In the genomic region with DNA sequence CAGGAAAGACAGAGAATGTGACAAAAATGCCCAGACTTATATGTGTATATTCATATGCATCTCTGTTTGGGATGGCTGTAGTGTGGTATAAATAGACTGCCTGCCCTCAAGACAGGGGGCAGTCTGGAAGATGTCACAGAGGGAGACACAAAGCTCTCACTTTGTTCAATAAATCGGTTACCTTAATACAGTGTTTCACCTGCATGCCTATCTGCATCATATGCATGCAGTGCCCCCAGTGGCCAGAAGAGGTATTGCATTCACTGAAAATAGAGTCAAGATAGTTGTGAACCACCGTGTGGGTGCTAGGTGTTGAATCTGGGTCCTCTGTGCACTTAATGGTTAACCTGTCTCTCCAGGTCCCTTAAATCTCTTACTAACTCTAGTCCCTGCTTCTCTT, we compare ENCODE assay signal across 8 mouse cellular contexts. TPM values are rescaled to one million over a fixed set of nuclear protein-coding genes. Genes with fewer than 3 reads are reported as not detected.
DNase-seq lines count a peak whose midpoint lies in the region; ATAC-seq and TF ChIP-seq lines count a peak whose summit lies in the region.

No protein-coding gene starts in this region.

- no peaks in the 10 kb centered on the region for H3K9me3 ChIP-seq in liver, embryonic 16.5 days (replicated peaks; ENCODE audit: control insufficient read depth, low read length)
- no peaks in the 10 kb centered on the region for H3K9me3 ChIP-seq in neural tube, embryonic 12.5 days

- peaks cover 61% of the 10 kb centered on the region for H3K79me2 ChIP-seq in C2C12 (ENCODE audit: control insufficient read depth, insufficient read depth)

- H3K4me1 ChIP-seq in liver, embryonic 16.5 days (ENCODE audit: control insufficient read depth, low read depth, low read length), result peaks cover 8% of the 10 kb centered on the region
- no peaks in the 10 kb centered on the region for H3K4me1 ChIP-seq in neural tube, embryonic 12.5 days

- peak; percentile 99 for ATAC-seq in common myeloid progenitor, adult 5-6 weeks (replicated peaks; ENCODE audit: low read depth, poor library complexity, severe bottlenecking)
- peak; percentile 53 for ATAC-seq in liver, embryonic 16.5 days (ENCODE audit: low read depth)
- ATAC-seq in neural tube, embryonic 12.5 days (ENCODE audit: low FRiP score, low read depth), result peak; percentile 68; the same call in 1 of the 2 replicates

- H3ac ChIP-seq in C2C12 (ENCODE audit: control insufficient read depth, insufficient read length, low read depth), result no peak overlapping the region

- H3K9ac ChIP-seq in liver, embryonic 16.5 days (ENCODE audit: low read depth, low read length), result no peak overlapping the region
- no peak overlapping the region for H3K9ac ChIP-seq in neural tube, embryonic 12.5 days

- H3K27me3 ChIP-seq in C2C12 (ENCODE audit: control insufficient read depth, insufficient read depth, insufficient read length), result no peaks in the 10 kb centered on the region
- no peaks in the 10 kb centered on the region for H3K27me3 ChIP-seq in liver, embryonic 16.5 days (ENCODE audit: control insufficient read depth, insufficient read depth, low read depth, low read length)
- H3K27me3 ChIP-seq in neural tube, embryonic 12.5 days (replicated peaks), result no peaks in the 10 kb centered on the region

- H3K79me3 ChIP-seq in C2C12 (ENCODE audit: low read depth), result peaks cover 36% of the 10 kb centered on the region

- no peak overlapping the region for H3K4me2 ChIP-seq in liver, embryonic 16.5 days (ENCODE audit: low read depth, low read length)
- no peak overlapping the region for H3K4me2 ChIP-seq in neural tube, embryonic 12.5 days (replicated peaks)

- peaks cover 70% of the 10 kb centered on the region for H3K36me3 ChIP-seq in C2C12 (ENCODE audit: control insufficient read depth, insufficient read depth)
- peaks cover 34% of the 10 kb centered on the region for H3K36me3 ChIP-seq in liver, embryonic 16.5 days (ENCODE audit: control insufficient read depth, insufficient read depth)
- H3K36me3 ChIP-seq in neural tube, embryonic 12.5 days, result peaks cover 42% of the 10 kb centered on the region

- no peak overlapping the region for H3K4me3 ChIP-seq in C2C12 (ENCODE audit: insufficient read depth, poor library complexity, severe bottlenecking)
- H3K4me3 ChIP-seq in liver, embryonic 16.5 days (ENCODE audit: low read depth, low read length), result no peak overlapping the region
- no peak overlapping the region for H3K4me3 ChIP-seq in neural tube, embryonic 12.5 days

- peak; percentile 76 for DNase-seq in ZHBTc4 (ENCODE audit: low read depth, low spot score)
- peak; percentile 22 to 52 for DNase-seq in gastrocnemius, postnatal 4 days (ENCODE audit: low spot score in 2 of 2)
- DNase-seq in kidney, postnatal 10 days, result peak; percentile 79
- DNase-seq in thymus, adult 18-20 months, result peak; percentile 14 to 48

- TF ChIP-seq CTCF in C2C12 (IDR thresholded peaks at IDR 0.05; ENCODE audit: control insufficient read depth, insufficient read depth, insufficient read length), result peak; percentile 54

- WGBS in liver, embryonic 16.5 days (ENCODE audit: insufficient replicate concordance), result 41% methylated on average over 2 of the region's 2 CpGs
- 65% methylated on average over 2 of the region's 2 CpGs for WGBS in neural tube, embryonic 12.5 days

- H3K27ac ChIP-seq in liver, embryonic 16.5 days (ENCODE audit: low read length), result no peak overlapping the region
- no peak overlapping the region for H3K27ac ChIP-seq in neural tube, embryonic 12.5 days

TF ChIP-seq in C2C12, 6 proteins besides CTCF, POLR2A, EP300 and RAD21:
- TF ChIP-seq FOSL1 (IDR thresholded peaks at IDR 0.05; ENCODE audit: insufficient read depth, low read length, poor library complexity, severe bottlenecking) (no peak), MAX (IDR thresholded peaks at IDR 0.05) (no peak), MYOG (IDR thresholded peaks at IDR 0.05; ENCODE audit: control insufficient read depth, extremely low read depth, insufficient read length) (no peak)

RNA-seq across cellular contexts. Expression of a gene that starts 5.7 kb away (rescaled TPM):
- polyA plus RNA-seq in C2C12 (2012; fragmentation: generic; extraction: Trizol), result 96.4 TPM
- total RNA-seq in common myeloid progenitor, adult 5-6 weeks (2017), result 78.1 and 86.7 TPM in 2 replicates
- 10 to 100 TPM; 72.7 to 79.6 TPM for total RNA-seq in gastrocnemius, postnatal 4 days (2021)
- 104 and 115 TPM in 2 replicates for polyA plus RNA-seq in liver, embryonic 16.5 days (2015; fragmentation: Nextera tagmentation; extraction: Ambion mirVana)
- polyA plus RNA-seq in neural tube, embryonic 12.5 days (2016; fragmentation: Nextera tagmentation; extraction: Ambion mirVana), result 179 and 181 TPM in 2 replicates

RNA-seq across cellular contexts. Expression of a gene that starts 5.8 kb away (rescaled TPM):
- polyA plus RNA-seq in C2C12 (2012; fragmentation: generic; extraction: Trizol), result 25.0 TPM
- 95.1 and 136 TPM in 2 replicates for total RNA-seq in common myeloid progenitor, adult 5-6 weeks (2017)
- 10 to 100 TPM; 39.2 to 43.9 TPM for total RNA-seq in gastrocnemius, postnatal 4 days (2021)
- 56.3 and 64.2 TPM in 2 replicates for polyA plus RNA-seq in liver, embryonic 16.5 days (2015; fragmentation: Nextera tagmentation; extraction: Ambion mirVana)
- polyA plus RNA-seq in neural tube, embryonic 12.5 days (2016; fragmentation: Nextera tagmentation; extraction: Ambion mirVana), result 115 and 117 TPM in 2 replicates

RNA-seq across cellular contexts. Expression of a gene that starts 11.2 kb away (rescaled TPM):
- 5.9 TPM for polyA plus RNA-seq in C2C12 (2012; fragmentation: generic; extraction: Trizol)
- 20.1 and 25.3 TPM in 2 replicates for total RNA-seq in common myeloid progenitor, adult 5-6 weeks (2017)
- total RNA-seq in gastrocnemius, postnatal 4 days (2021), result 10 to 100 TPM; 10.3 TPM
- polyA plus RNA-seq in liver, embryonic 16.5 days (2015; fragmentation: Nextera tagmentation; extraction: Ambion mirVana), result 8.8 and 9.7 TPM in 2 replicates
- polyA plus RNA-seq in neural tube, embryonic 12.5 days (2016; fragmentation: Nextera tagmentation; extraction: Ambion mirVana), result 30.9 and 31.4 TPM in 2 replicates
